Mouse (Mus musculus) testis, adult 2 months (tissue): ENCODE results near the gene Rtn4rl1. TPM values are rescaled to one million over a fixed set of nuclear protein-coding genes. Genes with fewer than 3 reads are reported as not detected.

Experiments used
- H3K27ac ChIP-seq: fragments of 200-500 bp; 2 replicates; pipeline ENCODE4 v1.5.1; 2012; ENCODE audit warnings: low read depth, low read length; ENCODE audit not compliant: control insufficient read depth, insufficient read depth
- H3K27me3 ChIP-seq: fragments of 200-500 bp; 2 replicates; pipeline ENCODE4 v1.6.1; 2012; ENCODE audit warnings: mild to moderate bottlenecking, low read length, moderate library complexity; ENCODE audit not compliant: control insufficient read depth, insufficient read depth
- H3K36me3 ChIP-seq: fragments of 200-500 bp; 2 replicates; pipeline ENCODE4 v1.6.1; 2012; ENCODE audit warnings: mild to moderate bottlenecking, low read length; ENCODE audit not compliant: control insufficient read depth, insufficient read depth
- H3K4me1 ChIP-seq: fragments of 200-500 bp; 2 replicates; pipeline ENCODE4 v1.6.1; 2012; ENCODE audit warnings: low read length; ENCODE audit not compliant: control insufficient read depth, insufficient read depth
- H3K4me3 ChIP-seq: fragments of 200-500 bp; 2 replicates; pipeline ENCODE4 v1.5.1; 2012; ENCODE audit warnings: low read depth, mild to moderate bottlenecking, low read length, moderate library complexity, mixed read lengths; ENCODE audit not compliant: control insufficient read depth
- CTCF ChIP-seq: fragments of 200-500 bp; IDR thresholded peaks from 2 replicates; pipeline ENCODE4 v1.5.1; 2012; ENCODE audit warnings: low read depth, mild to moderate bottlenecking, inconsistent platforms, low read length, moderate library complexity; ENCODE audit not compliant: control insufficient read depth, insufficient read depth, insufficient replicate concordance
- POLR2A ChIP-seq: fragments of 200-500 bp; IDR thresholded peaks from 2 replicates; pipeline ENCODE4 v1.6.1; 2012; ENCODE audit warnings: low read depth, mild to moderate bottlenecking, inconsistent platforms, low read length, moderate library complexity; ENCODE audit not compliant: control insufficient read depth
- polyA plus RNA-seq: library from polyadenylated mRNA; depleted of rRNA; stranded (reverse); fragments of >200 nt; gene quantifications from 2 replicates; pipeline ENCODE4 v1.2.3, GENCODE M21; 2012

The Rtn4rl1 gene
- polyA plus RNA-seq, 1 experiment, result 3.3 TPM

GRCm38 (mm10) chr11:75199951-75200350, 6.4 kb downstream of the Rtn4rl1 start:
- Histone ChIP-seq H3K27ac (no peak overlapping the region), H3K27me3 (no peaks in the 10 kb centered on the region), H3K4me3 (no peak overlapping the region), H3K4me1 (peaks cover 3% of the 10 kb centered on the region), H3K36me3 (no peaks in the 10 kb centered on the region)
- TF ChIP-seq CTCF (no peak), POLR2A (no peak)

GRCm38 (mm10) chr11:75200935-75201334, 7.4 kb downstream of the Rtn4rl1 start:
- no peak for TF ChIP-seq POLR2A
- Histone ChIP-seq H3K4me1 (peaks cover 3% of the 10 kb centered on the region), H3K27ac (no peak overlapping the region), H3K36me3 (no peaks in the 10 kb centered on the region), H3K27me3 (no peaks in the 10 kb centered on the region), H3K4me3 (no peak overlapping the region)

DNA sequence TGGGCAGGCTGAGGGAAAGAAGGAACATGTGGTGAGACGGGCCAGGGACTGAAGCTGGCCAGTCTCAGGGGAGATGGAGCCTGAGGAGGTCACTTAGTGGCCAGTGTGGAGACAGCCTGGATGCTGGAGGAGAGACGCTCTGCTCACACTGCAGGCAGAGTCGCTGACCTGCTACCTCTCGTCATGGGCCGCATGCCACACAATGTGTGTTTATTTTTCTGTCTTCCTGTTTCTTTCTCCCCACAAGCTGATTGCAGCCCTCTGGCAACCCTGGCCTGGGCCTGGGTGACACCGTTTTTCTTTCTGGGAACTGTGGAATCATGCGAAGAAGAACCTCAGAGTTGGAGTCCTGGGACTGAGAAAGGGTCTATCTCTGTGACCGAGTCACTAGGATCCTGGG, 8.1 kb downstream of the Rtn4rl1 start:
- Histone ChIP-seq H3K27ac (no peak overlapping the region), H3K4me3 (no peak overlapping the region), H3K4me1 (peaks cover 3% of the 10 kb centered on the region), H3K27me3 (no peaks in the 10 kb centered on the region), H3K36me3 (no peaks in the 10 kb centered on the region)
- TF ChIP-seq CTCF, result no peak
- TF ChIP-seq POLR2A, result no peak

DNA sequence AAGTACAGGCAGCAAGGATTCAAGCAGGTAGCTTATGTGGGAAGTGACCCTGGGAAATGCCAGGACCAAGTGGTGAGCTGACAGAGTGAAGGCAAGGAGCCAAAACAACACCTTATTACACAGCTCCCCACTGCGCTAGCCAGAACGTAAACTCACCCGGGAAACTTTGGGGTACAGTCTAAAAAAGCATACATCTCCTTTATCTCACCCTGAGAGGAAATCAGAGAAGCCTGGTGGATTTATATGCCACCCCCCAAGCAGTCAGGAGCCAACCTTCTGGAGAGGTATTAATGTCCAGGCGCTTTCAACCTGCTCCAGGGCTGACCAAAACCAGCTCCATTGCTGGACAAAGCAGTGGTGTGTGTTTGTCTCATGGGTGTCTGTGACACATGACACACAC, 10.3 kb downstream of the Rtn4rl1 start:
- H3K4me3 ChIP-seq, result no peak overlapping the region
- H3K27me3 ChIP-seq, result no peaks in the 10 kb centered on the region
- H3K4me1 ChIP-seq, result peaks cover 3% of the 10 kb centered on the region; the same call in 1 of the 2 replicates
- H3K27ac ChIP-seq, result no peak overlapping the region
- H3K36me3 ChIP-seq, result no peaks in the 10 kb centered on the region
- TF ChIP-seq CTCF (no peak), POLR2A (no peak)

GRCm38 (mm10) chr11:75204472-75204871, 10.9 kb downstream of the Rtn4rl1 start:
- Histone ChIP-seq H3K27ac (no peak overlapping the region), H3K4me1 (peaks cover 3% of the 10 kb centered on the region; the same call in 1 of the 2 replicates), H3K4me3 (no peak overlapping the region), H3K27me3 (no peaks in the 10 kb centered on the region), H3K36me3 (no peaks in the 10 kb centered on the region)
- TF ChIP-seq POLR2A, result no peak
- no peak for TF ChIP-seq CTCF

- TF ChIP-seq CTCF (no peak), POLR2A (no peak)
- Histone ChIP-seq H3K36me3 (no peaks in the 10 kb centered on the region), H3K4me3 (no peak overlapping the region), H3K27me3 (no peaks in the 10 kb centered on the region), H3K27ac (no peak overlapping the region), H3K4me1 (peaks cover 3% of the 10 kb centered on the region; the same call in 1 of the 2 replicates)
Observed at GRCm38 (mm10) chr11:75206347-75206746, 12.8 kb downstream of the Rtn4rl1 start.

- Histone ChIP-seq H3K27ac (no peak overlapping the region), H3K27me3 (no peaks in the 10 kb centered on the region), H3K36me3 (no peaks in the 10 kb centered on the region), H3K4me3 (no peak overlapping the region), H3K4me1 (peaks cover 10% of the 10 kb centered on the region)
- TF ChIP-seq CTCF, result no peak
Observed at GRCm38 (mm10) chr11:75209363-75209762, 15.8 kb downstream of the Rtn4rl1 start.

- Histone ChIP-seq H3K36me3 (no peaks in the 10 kb centered on the region), H3K27me3 (no peaks in the 10 kb centered on the region), H3K4me1 (peaks cover 10% of the 10 kb centered on the region), H3K27ac (no peak overlapping the region), H3K4me3 (no peak overlapping the region)
- TF ChIP-seq POLR2A, result no peak
- no peak for TF ChIP-seq CTCF
Observed at GRCm38 (mm10) chr11:75210093-75210492, 16.5 kb downstream of the Rtn4rl1 start.
